Mouse (Mus musculus) thymus, adult 2 months (tissue): ENCODE measurements around the gene Zbtb20.

ENCODE experiments used
- CTCF ChIP-seq: fragments of 200-500 bp; IDR thresholded peaks from 2 replicates; pipeline ENCODE4 v1.5.1; 2012; ENCODE audit warnings: mild to moderate bottlenecking, control low read depth, low read length, moderate library complexity, borderline replicate concordance; ENCODE audit not compliant: control insufficient read depth, poor library complexity, insufficient read depth; ENCODE audit errors: extremely low read depth
- POLR2A ChIP-seq: fragments of 200-500 bp; IDR thresholded peaks from 2 replicates; pipeline ENCODE4 v1.6.1; 2012; ENCODE audit warnings: mild to moderate bottlenecking, low read length, control low read depth, moderate library complexity; ENCODE audit not compliant: control insufficient read depth, poor library complexity, insufficient read depth; ENCODE audit errors: extremely low read depth

- no peak for TF ChIP-seq POLR2A
- no peak for TF ChIP-seq CTCF
Measured at GRCm38 (mm10) chr16:42835940-42836339, 39.7 kb upstream of the Zbtb20 start.
